Mouse (Mus musculus) ovary, postnatal 14 days (tissue): Measurements from ENCODE around the gene Gnpat.
"Not testable (repeated sequence)": the region's sequence is repeated elsewhere in the genome, so short reads cannot be mapped to it uniquely, and the experiment has no call there.

ENCODE experiments used
- DNase-seq: peaks from one replicate; pipeline ENCODE4 v3.0.0; 2022; ENCODE audit warnings: low spot score

Gene Gnpat

DNA sequence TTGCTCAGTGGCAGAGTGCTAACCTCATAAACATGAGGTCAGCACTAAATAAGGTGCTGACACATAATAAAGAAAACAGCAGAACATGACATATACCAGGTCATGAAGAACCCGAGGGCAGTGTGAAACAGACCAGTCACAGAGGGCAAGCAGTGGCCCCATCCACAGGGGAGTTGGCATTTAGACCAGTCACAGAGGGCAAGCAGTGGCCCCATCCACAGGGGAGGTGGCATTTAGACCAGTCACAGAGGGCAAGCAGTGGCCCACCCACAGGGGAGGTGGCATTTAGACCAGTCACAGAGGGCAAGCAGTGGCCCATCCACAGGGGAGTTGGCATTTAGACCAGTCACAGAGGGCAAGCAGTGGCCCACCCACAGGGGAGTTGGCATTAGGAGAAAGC is 19.9 kb upstream of the Gnpat start:
- DNase-seq = not testable (repeated sequence)

GRCm38 (mm10) chr8:124845131-124845530 is 17.7 kb upstream of the Gnpat start:
- no peak for DNase-seq

- DNase-seq = no peak
Measured at GRCm38 (mm10) chr8:124845573-124845972, 17.3 kb upstream of the Gnpat start.

DNA sequence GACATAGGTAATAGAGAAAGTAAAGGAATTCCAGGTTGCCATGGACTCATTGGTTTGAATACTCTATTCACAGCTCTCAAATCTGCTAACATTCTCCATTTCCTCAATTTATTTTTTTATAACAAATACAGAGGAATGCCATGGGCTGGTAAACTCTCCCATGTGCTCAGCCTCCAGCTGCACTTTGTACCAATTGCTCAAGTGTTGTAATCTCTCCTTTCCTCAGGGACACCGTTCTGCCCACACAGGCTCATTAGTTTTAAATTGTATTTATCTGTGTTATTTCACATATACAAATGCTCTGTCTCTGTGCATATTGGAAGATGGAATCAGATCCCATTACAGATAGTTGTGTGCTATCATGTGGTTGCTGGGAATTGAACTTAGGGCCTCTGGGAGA is 9.3 kb upstream of the Gnpat start:
- no peak for DNase-seq

DNA sequence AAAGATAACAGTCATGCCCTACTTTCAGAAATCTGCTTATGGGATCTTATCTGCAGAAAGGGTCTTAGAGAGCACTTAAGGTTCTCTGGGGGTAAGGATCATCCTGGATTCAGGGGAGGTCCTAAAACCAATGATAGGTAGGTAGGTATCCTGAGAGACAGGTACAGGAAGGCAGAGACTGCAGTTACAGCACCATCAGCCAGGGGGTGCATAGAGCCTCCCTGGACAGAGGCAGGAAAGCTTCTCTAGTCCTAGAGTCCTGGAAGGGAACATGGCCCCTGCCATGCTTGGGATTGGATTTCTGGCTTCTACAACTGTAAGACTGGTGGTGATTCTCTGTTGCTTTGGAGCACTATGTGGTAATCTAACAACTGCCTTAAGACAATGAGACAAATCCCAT is 3.4 kb upstream of the Gnpat start:
- no peak for DNase-seq

GRCm38 (mm10) chr8:124860188-124860587 is 2.6 kb upstream of the Gnpat start:
- no peak for DNase-seq

- no peak for DNase-seq
Measured at GRCm38 (mm10) chr8:124863163-124863677, 387 bp downstream of the Gnpat start.

DNA sequence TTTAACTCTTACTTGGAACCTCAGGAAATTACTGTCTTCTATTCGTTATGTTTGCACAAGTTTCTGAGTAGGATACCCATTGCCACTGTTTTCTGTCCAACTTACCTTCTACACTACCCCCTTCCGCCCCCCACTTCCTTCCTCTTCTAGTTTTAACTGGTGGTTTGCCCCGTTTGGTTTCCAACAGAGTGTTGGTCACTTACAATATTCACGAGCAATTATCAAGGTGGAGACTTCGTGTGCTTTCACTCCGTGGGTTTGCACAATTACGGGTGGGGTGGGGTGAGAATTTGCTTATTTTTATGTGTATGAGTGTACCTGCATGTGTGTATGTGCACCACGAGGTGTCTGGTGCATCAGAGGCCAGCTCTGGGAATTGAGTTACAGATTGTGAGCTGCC is 896 bp downstream of the Gnpat start:
- DNase-seq = no peak

- DNase-seq = no peak
Measured at GRCm38 (mm10) chr8:124866669-124867068, 3.8 kb downstream of the Gnpat start.

- DNase-seq = no peak
Measured at GRCm38 (mm10) chr8:124867126-124867525, 4.3 kb downstream of the Gnpat start.

DNA sequence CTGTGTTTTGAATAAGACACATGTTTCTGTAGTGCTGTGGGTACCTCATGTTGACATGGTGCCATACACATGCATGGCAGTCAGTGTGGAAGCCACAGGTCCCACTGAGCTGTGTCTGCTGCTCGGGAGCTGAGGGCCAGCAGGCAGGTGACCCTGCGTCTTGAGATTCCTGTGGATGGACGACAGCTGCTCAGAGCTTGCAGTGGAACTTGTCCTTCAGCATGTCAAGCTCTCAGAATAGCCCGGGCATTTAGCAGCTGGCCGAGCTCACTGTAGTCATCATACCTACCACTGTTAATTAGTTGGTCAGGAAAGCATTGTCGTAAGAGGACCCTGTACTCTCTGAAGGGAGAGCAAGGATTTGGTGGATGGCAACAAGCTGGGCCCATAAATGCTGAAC is 6.9 kb downstream of the Gnpat start:
- DNase-seq = no peak

- no peak for DNase-seq
Measured at GRCm38 (mm10) chr8:124871474-124871873, 8.6 kb downstream of the Gnpat start.

DNA sequence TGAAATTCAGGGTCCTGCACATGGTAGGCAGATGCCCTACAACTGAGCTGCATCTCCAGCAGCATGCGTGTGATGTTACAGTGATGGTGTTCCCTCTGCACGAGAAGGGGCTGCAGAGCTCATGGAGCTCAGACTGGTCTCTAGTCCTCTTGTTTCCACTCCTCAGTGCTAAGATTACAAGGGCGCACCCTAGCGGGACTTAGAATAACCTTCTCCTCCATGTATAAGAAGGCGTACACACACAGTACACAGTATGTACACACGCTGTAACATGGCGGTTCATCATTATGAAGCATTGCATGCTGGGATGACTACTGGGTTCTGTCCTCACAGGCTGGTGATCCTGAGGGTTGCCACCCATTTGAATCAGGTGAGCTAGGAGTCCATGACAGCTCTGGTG is 9.2 kb downstream of the Gnpat start:
- DNase-seq = no peak

DNA sequence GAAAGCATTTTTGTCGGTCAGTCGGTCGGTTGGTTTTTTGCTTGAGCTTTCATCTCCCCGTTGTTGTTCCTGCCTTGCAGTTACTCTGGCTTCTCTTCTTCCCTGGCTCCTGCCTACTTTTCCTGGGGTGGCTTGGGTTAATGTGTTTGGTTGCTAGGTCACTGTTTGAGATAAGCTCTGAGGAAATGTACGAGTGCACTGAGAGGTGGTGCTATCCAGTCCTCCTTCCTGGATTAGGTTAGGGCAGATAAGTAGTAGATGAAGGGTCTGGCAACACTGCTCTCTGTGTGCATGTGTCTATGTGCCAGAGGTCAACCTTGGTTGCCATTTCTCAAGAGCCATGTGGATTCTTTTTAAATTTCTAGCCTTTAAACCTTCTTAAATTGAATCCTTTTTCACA is 9.9 kb downstream of the Gnpat start:
- no peak for DNase-seq

DNA sequence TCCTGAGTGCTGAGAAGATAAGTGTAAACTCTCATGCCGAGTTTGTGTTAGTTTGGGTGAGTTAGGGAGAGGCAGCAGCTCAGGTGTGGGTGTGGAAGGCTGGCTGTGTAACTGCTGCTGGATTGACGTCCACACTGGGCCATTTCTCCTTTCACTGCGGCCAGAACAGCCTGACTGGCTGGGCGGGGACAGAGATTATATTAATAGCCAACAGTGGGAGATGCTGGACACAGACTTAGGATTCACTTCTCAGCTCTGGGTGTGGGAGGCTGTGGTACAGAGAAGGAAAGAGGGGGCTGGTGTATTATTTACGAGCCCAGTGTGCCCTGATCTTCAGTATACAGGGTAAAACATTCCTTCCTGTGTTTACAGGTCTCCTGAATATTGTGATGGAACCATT is 15.3 kb downstream of the Gnpat start:
- no peak for DNase-seq

- DNase-seq = no peak
Measured at GRCm38 (mm10) chr8:124878946-124879526, 16.2 kb downstream of the Gnpat start.

DNA sequence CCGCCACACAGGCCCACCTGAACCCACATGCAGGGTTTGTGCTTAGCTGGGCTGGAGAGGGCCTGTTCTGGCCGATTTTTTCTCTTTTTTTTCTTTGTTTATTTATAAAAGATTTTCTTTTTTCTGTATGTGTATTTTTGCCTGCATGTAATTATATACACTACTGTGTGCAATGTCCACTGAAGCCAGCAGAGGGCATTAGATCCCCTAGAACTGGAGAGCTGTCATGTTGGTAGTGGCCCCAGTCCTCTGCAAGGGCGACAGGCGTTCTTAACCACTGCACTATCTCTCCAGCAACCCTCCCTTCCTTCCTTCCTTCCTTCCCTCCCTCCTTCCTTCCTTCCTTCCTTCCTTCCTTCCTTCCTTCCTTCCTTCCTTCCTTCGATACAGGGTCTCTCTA is 25.6 kb downstream of the Gnpat start:
- DNase-seq = no peak

DNA sequence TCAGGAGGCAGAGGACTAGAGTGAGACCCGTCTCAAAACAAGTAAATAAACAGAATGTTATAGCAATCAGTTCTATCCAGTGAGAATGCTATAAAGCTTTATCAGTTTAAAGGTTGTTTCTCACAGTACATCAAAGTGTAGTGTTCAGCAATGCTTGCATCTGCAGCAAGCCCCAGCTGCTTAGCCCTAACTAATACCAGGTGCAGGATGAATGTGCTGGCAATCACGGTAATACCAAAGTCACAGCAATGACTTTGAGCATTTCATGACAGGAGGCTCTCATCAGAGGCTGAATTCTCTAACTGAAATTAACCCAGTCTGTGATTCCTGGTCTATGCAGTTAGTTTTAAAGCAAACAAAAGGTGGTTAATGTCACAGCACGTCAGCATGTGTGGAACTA is 29.8 kb downstream of the Gnpat start:
- no peak for DNase-seq

GRCm38 (mm10) chr8:124896010-124896631 is 33.3 kb downstream of the Gnpat start:
- no peak for DNase-seq

DNA sequence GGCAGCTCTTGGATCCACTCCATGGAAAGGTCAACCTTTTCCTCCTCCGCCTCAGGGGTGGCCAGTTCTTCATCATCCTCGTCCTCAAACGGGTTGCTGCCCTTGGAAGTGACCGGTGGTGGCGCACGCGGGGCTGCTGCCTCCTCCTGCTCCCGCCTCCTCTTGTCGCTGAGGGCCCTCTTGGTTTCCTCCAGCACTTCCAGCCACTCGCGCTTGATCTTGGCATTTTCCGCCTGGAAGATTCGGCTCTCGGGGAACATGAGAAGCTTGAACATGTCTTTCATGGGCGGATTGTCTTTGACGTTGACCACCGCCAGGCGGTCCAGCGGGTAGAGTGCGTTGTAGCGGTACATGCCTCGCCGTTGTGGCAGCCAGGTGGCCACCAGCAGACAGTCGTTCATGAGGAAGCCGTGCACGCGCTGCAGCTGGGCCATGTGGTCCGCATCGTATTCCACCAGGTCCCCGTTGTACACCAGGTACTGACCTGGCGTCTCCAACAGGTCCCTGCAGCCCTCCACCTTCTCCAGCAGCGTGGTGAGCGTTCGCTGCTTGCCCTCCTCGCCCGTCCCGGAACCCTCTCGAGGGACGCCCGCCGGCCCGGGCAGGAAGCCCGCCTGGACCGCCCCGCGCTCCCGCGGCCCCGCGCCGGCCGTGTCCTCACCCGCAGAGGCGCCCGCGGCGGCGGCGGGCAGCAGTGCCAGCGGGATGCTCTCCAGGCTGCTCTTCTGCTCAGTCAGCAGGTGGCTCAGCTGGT is 34.0 kb downstream of the Gnpat start:
- DNase-seq = peak; percentile 56

GRCm38 (mm10) chr8:124897386-124898250 is 34.8 kb downstream of the Gnpat start, which contains the start of the genes Exoc8 and Sprtn:
Exoc8 (minus strand) TSS chr8:124897705.
Sprtn (plus strand) TSS chr8:124897886.
- peak; percentile 99 for DNase-seq

DNA sequence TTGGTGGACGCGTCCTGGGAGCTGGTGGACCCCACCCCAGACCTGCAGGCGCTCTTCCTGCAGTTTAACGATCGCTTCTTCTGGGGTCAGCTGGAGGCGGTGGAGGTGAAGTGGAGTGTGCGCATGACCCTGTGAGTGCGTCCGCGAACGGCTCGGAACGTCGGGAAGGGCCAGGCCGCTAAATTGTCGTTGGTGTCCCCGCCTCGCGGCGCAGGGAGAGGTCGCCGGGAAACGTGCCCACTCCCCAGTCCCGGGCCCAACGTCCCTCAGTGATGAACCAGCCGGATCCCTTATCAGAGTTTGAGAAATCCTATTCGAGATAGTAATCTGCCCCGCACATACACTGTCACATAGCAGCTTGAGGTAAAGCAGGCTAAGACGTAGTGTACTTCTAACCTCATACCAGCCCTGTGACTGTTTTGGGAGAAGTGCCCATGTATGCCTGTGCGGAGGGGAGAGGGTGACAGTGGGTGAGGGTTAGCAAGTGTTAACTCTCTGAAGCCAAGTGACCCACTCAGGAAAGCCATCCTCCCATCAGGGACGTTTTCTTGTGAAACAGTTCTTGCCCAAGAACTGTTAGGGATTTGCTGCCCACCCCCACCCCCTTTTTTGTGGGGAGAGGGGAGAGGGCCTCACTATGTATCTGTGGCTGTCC is 35.5 kb downstream of the Gnpat start:
- DNase-seq = no peak
